Mouse (Mus musculus): ENCODE measurements at regions not wholly inside any gene's neighbourhood (a gene's known extent, or its start where the extent isn't known, plus 50 kb on each side); places are given as distances from the start of the nearest gene placed in this dataset.
"Not testable (repeated sequence)": the region's sequence is repeated elsewhere in the genome, so short reads cannot be mapped to it uniquely, and the experiment has no call there.

DNA sequence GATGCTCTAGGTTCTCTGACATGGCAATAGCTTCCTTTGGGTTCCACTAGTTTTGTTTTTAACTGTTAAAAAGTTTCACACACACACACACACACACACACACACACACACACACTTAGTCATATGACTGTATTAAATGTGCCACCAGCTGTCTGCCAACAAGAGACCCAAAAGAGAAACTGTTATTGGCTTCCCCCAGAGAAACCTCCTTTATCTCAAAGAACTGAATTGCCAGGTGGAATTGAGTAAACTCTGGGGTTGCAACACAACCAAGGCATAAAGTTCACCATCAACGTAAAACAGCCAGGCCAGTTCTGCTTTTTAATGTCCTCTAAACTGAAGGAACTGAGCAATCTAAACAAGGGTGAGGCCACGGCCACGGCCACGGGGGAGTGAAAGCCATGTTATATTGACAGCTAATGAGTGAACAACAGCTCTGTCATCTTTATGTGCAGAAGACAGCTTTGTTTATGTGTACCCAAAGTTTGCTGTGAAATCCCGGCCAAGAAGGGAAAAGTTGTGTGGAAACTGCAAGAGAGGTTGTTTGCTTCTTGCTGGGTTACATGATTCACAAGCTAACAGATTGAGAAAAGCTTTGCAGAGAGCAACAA, 69.3 kb downstream of the Btg1 start:
- peak; percentile 51 for DNase-seq

DNA sequence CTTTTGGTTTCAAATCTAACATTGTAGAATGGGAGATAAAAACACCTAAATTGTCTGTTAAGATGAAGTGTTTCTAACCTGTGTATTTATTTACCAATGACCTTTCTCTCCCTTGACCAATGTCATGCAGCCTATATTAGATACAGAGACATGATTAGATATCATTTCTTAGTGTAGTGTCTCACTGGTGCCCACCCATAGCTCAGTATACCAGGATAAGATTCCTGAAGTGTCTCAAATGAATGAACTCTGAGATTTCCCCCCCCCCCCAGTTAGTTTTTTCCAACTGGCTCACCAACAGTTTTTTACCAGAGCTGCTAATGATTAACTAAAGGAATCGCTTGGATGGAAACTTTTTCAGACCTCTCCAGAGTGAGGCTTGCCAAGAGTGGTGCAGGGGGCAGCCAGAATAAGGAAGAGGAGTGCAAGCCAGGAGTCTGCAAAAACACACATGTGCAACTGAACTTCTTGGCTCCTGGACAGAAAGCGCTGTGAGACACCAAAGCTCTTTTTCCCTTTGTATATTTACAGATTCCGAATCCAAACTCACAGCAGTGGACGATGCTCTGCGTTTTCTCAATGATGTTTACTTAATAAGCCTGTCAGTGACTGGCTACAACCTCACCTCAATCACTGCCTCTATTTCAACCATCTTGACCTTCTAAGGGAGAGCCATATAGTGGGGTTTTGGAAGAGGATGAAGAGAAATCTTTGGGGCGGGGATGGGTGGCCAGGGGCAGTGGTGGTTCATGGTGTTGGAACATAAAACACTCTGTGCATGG, 70.0 kb downstream of the Btg1 start:
- DNase-seq = no peak

DNA sequence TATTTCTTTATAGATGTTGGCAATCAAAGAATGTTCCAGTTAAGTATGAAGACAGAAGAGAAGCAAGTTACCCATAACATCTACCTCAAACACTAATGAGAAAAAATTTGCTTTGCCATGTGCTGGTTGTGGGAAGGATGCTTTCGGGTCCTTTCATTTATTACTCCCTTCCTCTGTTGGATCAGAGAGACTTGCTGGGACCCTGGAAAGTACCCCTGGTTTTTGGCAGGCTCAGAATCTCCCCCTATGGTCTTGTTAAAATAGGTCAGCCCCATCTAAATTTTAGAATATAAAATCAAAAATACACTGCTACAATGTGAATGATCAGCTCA, 70.6 kb downstream of the Btg1 start:
- DNase-seq = no peak

DNA sequence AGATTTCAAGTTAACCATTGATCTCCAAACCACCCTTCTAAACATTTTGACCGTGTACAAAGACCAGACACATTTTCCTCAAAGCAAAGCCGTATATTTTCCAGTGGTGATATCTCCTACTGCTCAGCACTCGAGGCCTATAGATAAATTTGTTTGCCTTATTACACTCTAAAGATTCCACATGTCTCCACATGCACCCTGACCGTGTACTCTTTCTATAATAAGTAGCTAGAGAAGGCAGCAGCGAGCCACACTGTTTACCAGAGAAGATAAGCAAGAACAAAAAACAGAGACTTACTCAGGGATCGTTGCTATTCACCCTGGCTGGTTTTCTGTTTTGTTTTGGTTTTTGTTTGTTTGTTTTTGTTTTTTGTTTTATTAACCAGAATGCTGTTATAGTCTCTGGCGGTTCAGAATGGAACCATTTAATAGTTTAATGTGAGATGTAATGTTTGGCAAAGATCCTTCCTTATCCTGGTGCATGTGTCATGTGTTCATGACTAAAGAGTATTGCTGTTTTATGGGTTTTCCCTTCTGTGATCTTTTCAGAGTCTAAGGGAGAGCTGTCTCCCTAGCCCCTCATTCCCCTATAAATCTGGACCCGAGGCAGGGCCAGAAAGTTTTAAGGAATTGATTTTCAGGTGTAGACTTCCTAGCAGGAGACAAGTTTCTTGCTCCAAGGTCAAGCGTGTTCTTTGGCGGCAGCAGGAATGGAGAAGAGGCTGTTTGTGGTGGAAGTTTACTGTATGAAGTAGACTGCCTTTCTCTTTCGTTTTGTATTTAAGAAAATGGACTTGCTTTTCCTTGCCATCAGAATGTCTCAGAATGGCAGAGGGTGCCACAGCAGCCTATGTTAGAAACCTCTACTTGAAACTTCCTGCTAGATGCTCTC, 73.4 kb downstream of the Btg1 start:
- DNase-seq = no peak

DNA sequence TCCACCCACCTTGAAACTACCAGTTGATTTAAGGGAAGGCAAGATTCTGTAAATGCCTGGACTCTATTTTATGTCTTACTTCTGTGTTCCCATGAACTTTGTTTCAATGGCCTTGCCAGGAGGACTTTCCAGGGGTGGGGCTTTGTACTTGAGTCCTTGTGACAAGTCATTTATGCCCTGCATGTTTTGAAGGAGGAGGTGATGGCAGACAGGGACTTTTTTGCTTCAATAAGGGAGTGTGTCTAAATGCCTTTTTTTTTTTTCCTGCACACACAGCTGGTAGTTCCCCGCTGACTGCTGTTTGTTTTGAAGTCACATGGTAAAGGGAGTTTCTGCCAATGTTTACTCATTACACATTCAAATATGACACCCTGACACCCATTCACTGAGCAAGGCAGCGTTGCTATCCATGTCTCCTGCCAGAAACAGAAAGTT, 74.1 kb downstream of the Btg1 start:
- peak; percentile 58 for DNase-seq

DNA sequence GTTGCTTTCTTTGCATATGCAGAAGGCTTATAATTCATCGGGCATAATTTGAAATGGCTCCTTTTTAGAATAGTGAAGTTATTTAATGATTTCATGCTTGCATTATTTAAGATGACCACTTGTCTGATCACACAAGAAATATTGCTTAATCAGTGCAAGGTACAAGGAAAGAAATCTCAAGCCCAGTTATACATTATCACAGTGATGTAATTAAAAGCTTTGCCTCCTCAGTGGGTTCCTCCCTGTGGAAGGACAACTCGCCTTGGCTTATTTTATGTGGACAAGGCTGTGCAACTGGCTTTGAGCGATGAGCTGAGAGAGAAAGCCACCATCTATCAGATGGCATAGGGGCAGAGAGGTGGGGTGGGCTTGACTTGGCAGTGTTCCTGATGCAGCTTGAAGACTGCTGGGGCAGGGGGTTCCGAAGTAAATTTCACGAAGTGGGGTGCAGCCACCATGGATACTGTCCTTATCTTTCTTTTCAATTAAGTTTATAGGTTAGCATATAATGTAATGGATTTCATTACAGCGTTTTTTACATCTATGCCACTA, 74.6 kb downstream of the Btg1 start:
- peak; percentile 17 for DNase-seq

DNA sequence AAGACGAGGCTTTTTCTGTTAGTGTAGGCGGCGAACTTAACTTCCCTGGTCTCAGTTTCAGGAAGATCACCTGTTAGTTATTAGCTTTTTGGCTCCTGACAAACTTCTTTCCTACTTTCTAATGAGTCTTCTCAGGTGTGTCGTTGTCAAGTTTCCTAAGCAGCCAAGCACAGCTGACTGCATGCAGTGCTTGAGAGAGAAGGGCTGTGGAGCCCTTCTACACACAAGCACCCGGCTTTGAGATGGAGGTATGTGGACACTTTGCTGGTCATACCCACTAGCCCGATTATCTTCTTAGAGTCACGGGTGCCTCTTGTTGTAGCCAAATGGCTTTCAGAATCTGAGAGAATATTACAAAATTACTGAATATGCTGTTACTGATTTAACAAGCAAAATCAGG, 76.0 kb downstream of the Btg1 start:
- peak; percentile 29 for DNase-seq

DNA sequence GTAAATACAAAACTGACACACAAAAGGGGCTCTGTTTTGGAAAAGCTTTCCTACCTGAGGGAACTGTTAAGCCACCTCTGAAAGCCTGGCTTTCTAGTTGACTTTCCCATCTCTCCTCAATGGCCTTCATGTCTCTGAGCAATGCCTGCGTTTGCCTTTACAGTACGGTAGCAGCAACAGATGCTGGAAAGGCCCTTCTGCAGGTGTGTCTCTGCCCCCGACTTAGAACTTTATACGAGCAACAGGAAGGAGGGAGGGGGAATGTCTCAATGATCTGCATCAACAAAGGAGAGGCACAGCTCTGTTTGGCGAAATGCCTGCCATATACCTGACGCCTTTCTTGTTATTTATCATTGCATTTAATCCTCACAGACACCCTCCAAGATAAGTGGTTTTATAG, 77.0 kb downstream of the Btg1 start:
- DNase-seq = peak; percentile 82

DNA sequence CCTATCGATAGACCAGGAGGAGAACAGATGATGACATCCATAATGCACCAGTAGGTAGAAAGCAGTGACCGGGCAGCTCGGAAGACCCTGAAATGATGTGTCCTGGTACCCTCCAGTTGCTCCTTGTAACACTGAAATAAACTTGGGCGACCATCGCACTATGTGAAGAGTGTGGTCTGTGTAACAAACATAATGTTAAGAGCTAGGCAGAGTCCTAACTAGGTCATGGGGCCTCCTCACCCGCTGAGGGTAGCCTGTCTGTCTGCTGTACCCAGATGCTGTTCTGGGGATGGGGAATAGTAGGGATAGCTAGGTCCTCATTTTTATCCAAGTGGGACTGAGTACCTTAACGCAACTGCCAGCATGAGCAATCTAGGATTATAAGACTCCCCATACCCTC, 79.8 kb downstream of the Btg1 start:
- DNase-seq = peak; percentile 63

DNA sequence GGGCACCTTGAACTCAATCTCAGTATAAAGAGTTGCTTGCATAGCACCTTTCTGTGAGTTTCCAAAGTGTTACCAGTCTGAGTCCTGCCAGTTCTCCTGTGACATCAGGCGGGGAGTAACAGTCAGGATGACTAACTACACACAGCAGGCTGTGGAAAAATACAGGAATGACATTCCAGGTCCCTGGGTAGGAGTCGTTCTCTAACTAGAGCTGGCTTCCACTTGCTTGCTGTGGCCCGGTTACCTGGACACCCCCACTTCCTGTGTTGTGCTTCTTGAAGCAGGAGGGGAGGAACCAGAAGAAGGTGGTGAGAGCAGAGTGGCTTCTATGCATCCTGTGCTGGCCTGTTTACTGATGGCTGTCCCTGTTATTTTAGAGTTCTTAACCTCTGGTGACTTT, 81.0 kb downstream of the Btg1 start:
- peak; percentile 82 for DNase-seq

DNA sequence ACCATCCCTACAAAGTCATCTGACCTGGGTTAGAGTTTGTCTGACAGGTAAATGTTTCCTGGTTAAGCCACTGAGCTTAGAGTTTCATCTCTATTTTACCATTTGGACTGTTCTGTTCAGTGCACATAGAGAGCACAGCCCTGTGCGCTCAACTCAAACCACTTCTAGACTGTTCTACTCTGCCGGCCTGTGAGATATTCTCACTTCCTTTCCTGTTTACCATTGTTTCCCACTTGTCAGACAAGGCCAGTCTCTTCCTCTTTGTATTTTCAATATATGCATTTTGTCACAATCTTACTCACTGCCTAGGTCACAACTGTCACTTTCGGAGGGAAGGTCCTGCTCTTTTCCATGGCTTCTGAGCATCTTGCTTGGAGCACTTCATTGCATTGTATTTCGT, 89.8 kb downstream of the Btg1 start:
- no peak for DNase-seq

DNA sequence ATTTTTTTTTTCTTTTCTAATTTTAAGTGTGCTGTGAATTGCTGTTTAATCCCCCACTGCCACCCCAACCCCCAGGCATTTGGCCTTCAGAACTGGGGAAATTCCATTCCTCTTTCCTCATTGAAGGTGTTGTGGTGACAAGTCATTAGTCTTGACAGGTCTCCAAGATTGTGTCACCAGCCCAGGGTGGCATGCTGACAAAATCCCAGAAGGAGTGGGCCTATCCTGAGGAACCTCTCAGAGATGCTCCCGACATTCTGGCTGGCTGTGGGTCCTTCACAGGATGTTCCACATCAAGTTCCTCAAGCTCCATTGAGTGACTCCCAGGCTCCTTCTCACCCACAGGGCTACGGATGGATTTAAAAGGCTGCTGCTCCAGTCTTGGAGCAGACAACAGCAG, 91.7 kb downstream of the Btg1 start:
- DNase-seq = no peak

DNA sequence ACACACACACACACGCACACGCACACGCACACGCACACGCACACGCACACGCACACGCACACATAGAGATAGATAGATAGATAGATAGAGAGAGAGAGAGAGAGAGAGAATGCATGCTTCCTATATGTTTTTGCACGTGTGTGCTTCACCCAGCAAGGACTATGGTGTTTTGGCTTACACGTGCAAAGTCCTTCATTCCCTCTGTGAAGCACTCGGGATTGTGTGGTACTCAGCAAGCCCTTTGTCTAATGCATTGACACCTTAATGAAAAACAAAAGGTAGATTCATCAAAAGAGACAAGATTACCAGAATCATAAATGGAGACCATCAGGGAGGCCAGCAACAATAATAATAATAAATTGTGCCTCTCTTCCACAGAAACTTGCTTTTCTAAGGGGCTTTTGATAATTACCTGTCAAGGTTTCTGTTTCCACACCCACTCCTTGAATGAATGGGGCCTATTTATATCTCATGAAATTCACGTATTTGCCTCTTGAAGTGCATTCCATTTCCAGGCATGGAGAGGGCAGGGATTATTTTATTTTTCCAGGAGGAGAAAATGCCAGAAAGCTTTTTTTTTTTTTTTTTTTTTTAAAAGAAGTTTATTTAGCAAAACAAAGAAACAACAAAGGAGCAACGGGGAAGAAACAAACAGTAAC, 93.0 kb downstream of the Btg1 start:
- no peak for DNase-seq

DNA sequence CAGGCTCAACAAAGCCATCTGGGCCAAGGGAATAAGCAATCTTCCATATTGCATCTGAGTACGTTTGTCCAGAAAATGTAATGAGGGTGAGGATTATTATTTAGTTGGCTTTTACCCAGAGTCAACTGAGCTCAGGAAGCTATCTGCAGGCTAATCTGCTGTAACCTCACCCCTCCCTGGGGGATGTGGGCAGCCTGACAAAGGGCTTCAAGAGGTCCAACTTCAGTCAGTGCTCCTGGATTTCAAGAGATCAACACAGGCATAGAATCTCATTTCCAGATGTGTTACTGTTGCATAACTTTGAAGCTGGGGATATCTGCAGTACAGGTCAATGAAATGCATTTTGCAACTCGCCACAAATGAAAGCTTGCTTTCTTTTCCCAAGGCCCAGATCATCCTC, 95.2 kb downstream of the Btg1 start:
- no peak for DNase-seq

DNA sequence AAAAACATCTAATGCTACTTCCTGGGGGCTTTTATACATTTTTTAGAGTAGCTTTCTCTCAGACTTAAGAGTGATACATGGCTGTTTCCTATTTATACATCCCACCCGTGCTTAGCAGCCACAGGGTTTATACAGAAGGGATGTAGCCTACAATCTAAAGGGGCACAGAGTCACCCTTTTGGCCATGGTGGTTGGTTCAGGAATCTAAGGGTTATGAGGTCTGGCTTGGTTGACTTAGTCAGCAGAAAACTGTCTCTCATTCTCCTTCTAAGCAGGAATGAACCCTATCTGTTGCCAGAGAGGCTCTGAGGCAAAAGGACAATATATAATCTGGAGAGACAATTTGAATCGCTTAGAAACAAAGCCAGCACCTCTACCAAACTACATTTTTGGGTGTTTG, 97.9 kb downstream of the Btg1 start:
- no peak for DNase-seq

DNA sequence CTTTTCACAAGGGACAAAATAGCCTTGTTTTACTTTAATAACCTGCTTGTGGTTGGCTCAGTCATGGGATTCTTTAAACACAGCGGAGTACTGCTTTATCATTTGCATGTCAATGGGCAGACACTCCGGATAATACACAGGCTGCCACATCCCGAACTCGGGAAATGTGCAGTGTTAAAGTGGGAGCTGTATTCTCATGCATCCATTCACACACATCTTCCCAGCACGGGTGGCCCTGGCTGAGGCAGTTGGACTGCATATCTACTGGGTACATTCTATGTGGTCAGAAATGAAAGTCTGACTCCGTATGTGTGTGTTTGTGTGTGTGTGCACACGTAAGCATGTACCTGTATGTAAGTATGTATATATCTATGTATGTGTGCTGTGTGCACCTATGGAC, 100.5 kb downstream of the Btg1 start:
- DNase-seq = no peak

DNA sequence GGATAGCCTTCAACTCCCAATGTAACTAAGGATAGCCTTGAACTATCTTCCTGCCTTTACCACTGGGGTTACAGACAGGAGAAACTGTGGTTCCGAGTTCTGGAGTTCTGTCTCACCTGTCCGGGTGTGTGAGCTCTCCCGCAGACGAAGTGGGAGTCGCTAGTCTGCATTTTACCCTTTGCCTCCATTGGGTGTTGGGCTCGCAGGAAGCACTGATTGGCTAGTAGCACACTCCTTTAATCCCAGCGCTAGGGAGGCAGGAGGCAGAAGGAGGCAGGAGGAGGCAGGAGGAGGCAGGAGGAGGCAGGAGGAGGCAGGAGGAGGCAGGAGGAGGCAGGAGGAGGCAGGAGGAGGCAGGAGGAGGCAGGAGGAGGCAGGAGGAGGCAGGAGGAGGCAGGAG, 101.9 kb downstream of the Btg1 start:
- not testable (repeated sequence) for DNase-seq

DNA sequence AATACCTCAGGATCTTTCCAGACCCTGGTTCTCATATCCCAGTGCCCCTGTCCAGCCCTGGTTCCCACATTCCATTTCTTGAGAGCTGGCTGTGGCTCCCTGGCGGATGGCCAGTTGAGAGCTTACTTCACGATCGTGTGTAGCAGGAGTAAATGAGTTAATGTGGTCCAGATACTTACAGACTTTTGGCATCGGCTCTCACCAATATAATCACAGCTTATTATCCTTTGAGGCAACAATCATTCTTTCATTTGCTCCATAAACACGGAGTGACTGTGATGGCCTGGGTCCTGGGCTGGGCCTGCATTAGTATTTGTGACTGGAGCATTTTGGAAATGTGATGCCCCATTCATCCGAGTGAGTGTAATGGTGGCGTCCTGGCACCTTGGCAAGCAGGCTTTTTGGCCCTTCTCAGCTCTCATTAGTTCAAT, 103.5 kb downstream of the Btg1 start:
- no peak for DNase-seq

DNA sequence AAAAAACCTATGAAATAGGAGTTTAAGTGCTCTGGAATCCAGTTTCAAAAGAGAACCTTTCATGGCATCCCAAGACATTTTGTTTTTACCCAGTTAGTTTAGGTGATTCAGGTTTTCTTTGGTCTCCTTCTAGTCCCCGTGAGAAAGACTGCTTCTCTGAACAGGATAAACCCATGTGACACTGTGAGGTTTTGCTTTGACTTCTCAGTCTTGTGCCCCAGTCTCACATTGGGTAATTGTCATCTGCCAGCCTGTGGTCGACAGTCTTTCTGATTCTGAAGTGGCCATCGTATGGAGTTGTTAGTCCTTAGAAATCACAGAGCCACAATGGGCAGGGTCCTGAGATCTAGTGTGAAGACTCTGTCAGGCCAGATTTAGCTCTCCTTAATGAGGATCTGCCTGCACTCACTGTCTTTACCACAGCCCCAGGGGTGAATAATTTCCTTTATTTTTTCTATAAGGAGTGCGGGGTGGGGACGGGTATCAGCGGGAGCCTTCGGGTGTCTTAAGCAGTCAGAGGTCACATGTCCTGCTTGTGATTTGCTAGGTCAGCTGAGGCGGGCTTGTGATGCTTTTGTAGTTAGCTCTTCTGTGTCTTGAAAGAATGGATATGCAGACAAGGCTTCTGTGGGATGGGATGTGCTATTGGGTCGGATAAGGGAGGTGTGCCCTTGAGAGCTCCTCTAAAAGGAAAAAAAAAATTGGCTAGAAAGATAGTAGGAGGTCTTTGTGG, 104.3 kb downstream of the Btg1 start:
- DNase-seq = peak; percentile 40

DNA sequence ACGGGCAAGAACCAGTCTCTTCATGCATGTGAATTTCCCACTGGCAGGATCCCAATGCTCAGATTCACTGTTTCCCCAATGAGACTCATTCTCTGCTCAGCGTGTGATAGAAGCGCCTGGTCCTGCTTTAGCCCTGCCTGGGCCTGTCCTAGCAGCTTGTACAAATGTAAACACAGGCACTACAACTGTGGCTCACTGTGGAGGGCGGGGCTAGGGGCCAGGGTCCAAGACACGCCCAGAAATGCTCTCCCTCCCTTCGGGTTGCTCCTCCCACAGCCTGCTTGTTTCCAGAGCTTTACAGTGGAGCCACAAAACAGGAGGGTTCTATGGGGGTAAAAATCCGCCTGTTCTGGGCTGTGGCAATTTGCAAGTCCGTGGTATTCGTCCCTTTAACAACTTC, 105.7 kb downstream of the Btg1 start:
- peak; percentile 78 for DNase-seq

DNA sequence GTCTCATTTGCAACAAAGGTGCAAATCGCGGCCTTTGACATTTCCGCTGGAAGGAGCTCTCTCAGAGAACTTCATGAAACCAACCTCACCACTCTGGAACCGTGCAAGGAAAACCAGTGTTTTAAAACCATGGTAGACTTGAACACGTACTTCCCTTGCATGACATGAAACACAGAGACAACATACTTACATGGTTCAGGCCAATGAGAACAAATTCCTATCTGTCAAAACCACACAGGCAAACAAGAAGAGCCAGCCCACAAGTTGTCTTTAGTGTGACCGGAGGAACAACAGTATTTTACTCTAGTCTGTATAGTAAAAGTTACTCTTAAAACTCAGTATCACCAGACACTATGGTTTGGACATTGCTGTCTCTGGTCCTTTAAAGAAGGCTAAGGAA, 106.3 kb downstream of the Btg1 start:
- DNase-seq = peak; percentile 23
